Mouse (Mus musculus): Measurements from ENCODE around the gene Zkscan16. TPM values are rescaled to one million over a fixed set of nuclear protein-coding genes. Genes with fewer than 3 reads are reported as not detected.

Gene Zkscan16
- polyA plus RNA-seq (2014; fragmentation: Illumina TruSeq; extraction: RNeasy Lipid Tissue Mini Kit (QIAGEN cat#74804); ENCODE audit: low read depth, low replicate concordance) = not detected

DNA sequence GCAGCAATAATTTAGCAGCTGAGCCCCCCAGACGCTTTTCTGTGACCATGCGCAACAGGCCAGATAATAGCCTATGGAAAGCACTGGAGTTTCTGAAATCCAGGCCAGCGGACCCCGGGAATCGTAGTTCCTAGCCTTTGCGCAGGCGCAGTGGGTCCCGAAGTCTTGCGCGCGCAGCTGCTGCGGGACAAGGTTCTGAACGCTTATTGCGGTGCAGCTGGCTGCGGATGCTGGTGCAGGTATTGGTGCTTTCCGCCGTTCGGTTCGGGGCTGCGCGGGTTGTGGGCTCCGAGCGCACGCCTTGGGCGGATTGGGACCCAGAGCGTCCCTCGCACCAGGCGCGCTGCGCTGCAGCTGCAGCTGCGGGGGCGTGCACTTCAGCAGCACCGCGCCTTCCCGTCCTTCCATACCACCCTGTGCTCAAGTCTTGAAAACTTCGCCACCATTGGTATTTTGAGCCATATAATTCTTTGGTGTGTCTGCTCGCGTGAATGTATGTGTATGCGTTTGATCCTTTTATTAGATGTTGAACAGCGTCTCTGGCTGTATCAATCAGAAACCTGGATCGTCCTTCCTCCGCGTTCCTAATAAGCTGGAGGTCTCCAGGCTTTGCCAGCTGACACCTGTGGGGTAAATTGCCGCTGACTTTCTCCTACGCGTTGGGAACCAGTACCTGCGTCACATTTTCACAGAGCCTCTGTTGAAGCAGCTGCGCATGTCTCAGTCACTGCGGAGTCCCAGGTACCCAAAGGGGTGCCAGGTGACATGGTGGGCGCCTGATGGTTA is at the start of gene Zkscan16:
Zkscan16 (plus strand) TSS at position 209 of the 786 bp plus-strand sequence.

DNA sequence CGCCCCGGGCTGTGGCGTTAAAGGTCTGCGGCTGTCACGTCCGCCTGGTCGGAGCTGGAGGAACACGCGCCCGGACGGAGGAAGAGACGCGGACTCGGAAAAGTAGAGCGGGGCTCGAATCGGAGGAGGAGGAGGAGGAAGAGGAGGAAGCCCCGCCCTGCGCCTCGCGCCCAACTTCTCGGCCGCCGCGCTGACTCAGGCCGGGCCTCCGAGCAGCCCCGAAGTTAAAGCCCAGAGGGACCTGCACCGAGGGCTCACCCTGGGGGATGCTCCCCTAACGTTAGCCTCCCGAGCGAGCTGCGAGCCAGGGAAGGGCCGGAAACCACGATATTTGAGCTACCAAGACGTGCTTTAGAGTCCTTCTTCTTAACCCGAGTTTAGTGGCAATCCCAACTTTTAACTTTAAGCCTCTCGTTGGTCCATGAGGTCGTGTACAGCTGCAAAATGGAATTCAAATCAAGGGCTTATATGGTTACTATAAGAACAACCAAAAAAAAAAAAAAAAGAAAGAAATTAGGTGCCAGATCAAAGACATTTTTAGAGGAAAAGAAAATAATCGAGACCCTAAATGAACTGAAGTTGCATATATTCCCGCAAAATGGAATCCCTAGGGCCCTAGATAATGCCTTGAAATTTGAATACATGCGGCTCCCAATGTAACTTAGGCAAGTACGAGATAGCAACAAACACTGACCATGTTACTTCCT is 30.6 kb upstream of the Zkscan16 start, which contains the start of gene Ecpas:
Ecpas (minus strand) TSS at position 121 of the 707 bp plus-strand sequence.

DNA sequence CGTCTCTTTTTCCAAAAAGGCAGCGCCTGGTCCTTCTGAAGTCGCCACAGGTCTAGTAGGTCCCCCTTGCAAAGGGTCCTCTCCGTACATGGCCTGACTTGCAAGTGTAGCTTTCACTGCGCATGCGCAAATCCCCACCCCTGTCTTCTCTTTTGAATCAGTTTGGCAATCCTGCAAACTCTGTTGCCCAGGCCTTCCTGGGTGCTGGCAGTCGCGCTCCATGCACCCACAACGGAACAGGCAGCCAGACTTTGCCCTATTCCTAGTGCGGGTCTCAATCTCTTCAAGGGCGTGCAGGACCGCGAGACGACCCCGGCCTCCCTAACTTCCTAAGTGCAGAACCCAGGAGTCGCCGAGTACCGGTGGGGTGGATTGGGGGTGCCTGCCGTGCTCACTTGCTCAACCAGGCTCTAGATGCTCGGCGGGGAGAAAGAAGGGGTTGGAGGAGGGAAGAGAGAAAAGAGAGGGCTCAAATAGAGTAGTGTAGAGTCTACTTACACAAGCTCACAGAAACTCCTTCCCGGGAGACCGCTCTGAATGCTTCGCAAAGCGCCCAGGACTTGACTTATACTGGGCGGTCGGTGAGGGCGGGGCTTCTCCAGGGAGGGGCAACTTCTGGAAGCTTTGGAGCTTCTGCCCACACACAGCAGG is 43.2 kb downstream of the Zkscan16 start, which contains the start of gene Ptgr1:
Ptgr1 (minus strand) TSS at position 580 of the 651 bp plus-strand sequence.

DNA sequence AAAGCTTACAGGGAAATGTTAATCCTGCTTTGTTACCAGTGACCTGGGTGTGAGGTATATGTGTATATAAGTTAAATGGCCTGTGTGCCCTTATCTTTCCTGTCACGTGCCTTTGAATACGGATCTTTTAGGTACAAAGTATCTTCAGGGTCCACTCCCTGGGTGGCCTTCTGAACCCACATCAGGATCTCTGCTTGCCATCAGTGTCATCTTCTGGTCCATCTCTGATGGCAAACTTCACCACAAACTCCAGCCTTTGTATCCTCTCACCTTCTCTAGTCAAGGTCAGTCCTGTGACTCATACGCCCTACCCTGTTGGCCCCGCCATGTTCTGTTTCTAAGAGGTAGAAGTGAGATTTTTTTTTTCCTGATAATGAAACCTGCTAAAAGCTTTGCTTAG is 51.3 kb downstream of the Zkscan16 start, which contains the start of gene Dnajc25:
Dnajc25 (plus strand) TSS at position 301 of the 400 bp plus-strand sequence.

DNA sequence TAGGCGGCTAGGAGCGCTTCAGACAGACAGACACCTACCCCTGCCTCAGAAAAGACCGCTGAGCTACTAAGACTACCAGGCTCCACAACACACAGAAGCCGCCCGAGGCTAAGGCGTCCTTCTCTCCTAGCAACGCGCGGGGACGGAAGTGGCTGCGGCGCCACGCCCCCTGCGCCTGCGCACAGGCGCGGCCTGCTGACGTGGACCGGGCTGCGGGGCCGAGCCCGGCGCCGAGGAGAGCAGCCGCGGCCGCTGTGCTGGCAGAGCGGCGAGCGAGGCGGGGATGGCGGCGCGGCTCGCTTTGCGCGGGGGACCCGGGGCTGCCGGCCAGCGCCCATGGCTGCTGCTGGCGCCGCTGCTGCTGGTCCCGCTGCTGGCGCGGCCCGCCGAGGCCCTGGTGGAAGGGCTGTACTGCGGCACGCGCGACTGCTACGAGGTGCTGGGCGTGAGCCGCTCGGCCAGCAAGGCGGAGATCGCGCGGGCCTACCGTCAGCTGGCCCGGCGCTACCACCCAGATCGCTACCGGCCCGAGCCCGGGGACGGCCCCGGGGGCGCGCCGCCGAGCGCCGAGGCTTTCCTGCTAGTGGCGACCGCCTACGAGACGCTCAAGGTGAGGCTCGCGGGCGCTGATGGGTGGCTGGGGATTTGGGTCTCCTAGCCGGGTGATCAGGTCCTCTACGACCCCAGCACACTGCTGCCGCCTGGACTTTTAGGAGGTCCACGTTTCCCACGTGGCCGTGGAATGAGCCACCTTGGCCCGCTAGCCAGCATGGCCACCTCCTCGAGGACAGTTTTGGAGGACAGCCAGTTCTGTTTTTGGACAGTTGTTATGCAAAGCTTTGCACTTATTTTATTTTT is 59.7 kb downstream of the Zkscan16 start, which contains the start of gene Gm20503:
Gm20503 (plus strand) TSS at position 263 of the 858 bp plus-strand sequence.

Other genes with a start within 250 kb of the Zkscan16 start
- gene Olfr267, start 155.9 kb upstream of the Zkscan16 start, polyA plus RNA-seq (2014; fragmentation: Illumina TruSeq; extraction: RNeasy Lipid Tissue Mini Kit (QIAGEN cat#74804); ENCODE audit: low read depth, low replicate concordance) = not detected
- gene Ecpas, start 30.9 kb upstream of the Zkscan16 start, polyA plus RNA-seq (2014; fragmentation: Illumina TruSeq; extraction: RNeasy Lipid Tissue Mini Kit (QIAGEN cat#74804); ENCODE audit: low read depth, low replicate concordance) = 73.9 TPM
- 1.3 TPM for gene Ptgr1, start 43.5 kb downstream of the Zkscan16 start, polyA plus RNA-seq (2014; fragmentation: Illumina TruSeq; extraction: RNeasy Lipid Tissue Mini Kit (QIAGEN cat#74804); ENCODE audit: low read depth, low replicate concordance)
- gene Dnajc25, start 51.4 kb downstream of the Zkscan16 start, polyA plus RNA-seq (2014; fragmentation: Illumina TruSeq; extraction: RNeasy Lipid Tissue Mini Kit (QIAGEN cat#74804); ENCODE audit: low read depth, low replicate concordance) = 47.1 TPM
- not detected for gene Gm20503, start 59.6 kb downstream of the Zkscan16 start, polyA plus RNA-seq (2014; fragmentation: Illumina TruSeq; extraction: RNeasy Lipid Tissue Mini Kit (QIAGEN cat#74804); ENCODE audit: low read depth, low replicate concordance)
- 27.4 TPM for gene Gng10, start 91.5 kb downstream of the Zkscan16 start, polyA plus RNA-seq (2014; fragmentation: Illumina TruSeq; extraction: RNeasy Lipid Tissue Mini Kit (QIAGEN cat#74804); ENCODE audit: low read depth, low replicate concordance)
- not detected for gene AI481877, start 195.4 kb downstream of the Zkscan16 start, polyA plus RNA-seq (2014; fragmentation: Illumina TruSeq; extraction: RNeasy Lipid Tissue Mini Kit (QIAGEN cat#74804); ENCODE audit: low read depth, low replicate concordance)
- gene Ugcg, start 245.6 kb downstream of the Zkscan16 start, polyA plus RNA-seq (2014; fragmentation: Illumina TruSeq; extraction: RNeasy Lipid Tissue Mini Kit (QIAGEN cat#74804); ENCODE audit: low read depth, low replicate concordance) = 32.3 TPM

All from liver, adult 10 weeks (tissue).